Mouse (Mus musculus) intestine, postnatal 0 days (tissue): ENCODE results near the gene Hint1. TPM values are rescaled to one million over a fixed set of nuclear protein-coding genes. Genes with fewer than 3 reads are reported as not detected.

Experiments used
- ATAC-seq: fragments of 200-750 bp; cut with Nextera tagmentation; 2 replicates; pipeline ENCODE4 v1.8.0; 2017; ENCODE audit warnings: mild to moderate bottlenecking, moderate TSS enrichment, moderate library complexity
- H3K27ac ChIP-seq: fragments of 300-500 bp; sonication (generic); 2 replicates; pipeline ENCODE4 v1.5.1; 2014; ENCODE audit warnings: mild to moderate bottlenecking, low read depth, low read length, moderate library complexity
- H3K27me3 ChIP-seq: fragments of 300-500 bp; sonication (generic); replicated peaks from 2 replicates; pipeline ENCODE4 v1.6.1; 2014; ENCODE audit warnings: low read length, mixed read lengths; ENCODE audit not compliant: control insufficient read depth, insufficient read depth
- H3K36me3 ChIP-seq: fragments of 300-500 bp; sonication (generic); 2 replicates; pipeline ENCODE4 v1.6.1; 2014; ENCODE audit warnings: mild to moderate bottlenecking, moderate library complexity; ENCODE audit not compliant: control insufficient read depth, insufficient read depth
- H3K4me1 ChIP-seq: fragments of 300-500 bp; sonication (generic); replicated peaks from 2 replicates; pipeline ENCODE4 v1.6.1; 2014; ENCODE audit warnings: antibody characterized with exemption, low read length, mixed read lengths; ENCODE audit not compliant: control insufficient read depth, insufficient read depth
- H3K4me2 ChIP-seq: fragments of 300-500 bp; sonication (generic); replicated peaks from 2 replicates; pipeline ENCODE4 v1.6.1; 2014; ENCODE audit warnings: low read depth, mild to moderate bottlenecking, moderate library complexity
- H3K4me3 ChIP-seq: fragments of 300-500 bp; sonication (generic); 2 replicates; pipeline ENCODE4 v1.5.1; 2014; ENCODE audit warnings: low read depth, low read length
- H3K9ac ChIP-seq: fragments of 300-500 bp; sonication (generic); 2 replicates; pipeline ENCODE4 v1.6.1; 2014; ENCODE audit warnings: mild to moderate bottlenecking, low read depth, low read length
- H3K9me3 ChIP-seq: fragments of 300-500 bp; sonication (generic); 2 replicates; pipeline ENCODE4 v1.6.1; 2016; ENCODE audit warnings: mixed run types; ENCODE audit not compliant: control insufficient read depth
- CTCF ChIP-seq: sonication (generic); IDR thresholded peaks from 2 replicates; pipeline ENCODE4 v1.5.1; 2016; ENCODE audit warnings: low read depth, mild to moderate bottlenecking, control low read depth, antibody characterized with exemption, moderate library complexity
- WGBS: fragments of 180-500 bp; shearing (Covaris S2); extraction: QIAGEN DNeasy Blood & Tissue Kit; methylation state at CpG from one replicate; pipeline ENCODE4 v1.1.7; 2014; 5-methylcytosine and 5-hydroxymethylcytosine counted together
- polyA plus RNA-seq: library from polyadenylated mRNA; unstranded; fragments of >200 nt; fragmentation: Nextera tagmentation; extraction: Ambion mirVana; gene quantifications from 2 replicates; pipeline ENCODE4 v1.2.1, GENCODE M21; 2015

Gene Hint1
- polyA plus RNA-seq, 1 experiment from 2014 or later = 1,016 TPM

- no peaks in the 10 kb centered on the region for H3K9me3 ChIP-seq
- no peak overlapping the region; the same call in none of the 2 replicates for H3K27ac ChIP-seq
- H3K4me1 ChIP-seq = no peaks in the 10 kb centered on the region
- H3K27me3 ChIP-seq = no peaks in the 10 kb centered on the region
- ATAC-seq = no peak
- no peak overlapping the region for H3K4me2 ChIP-seq
- no peak for TF ChIP-seq CTCF
- no peak overlapping the region for H3K4me3 ChIP-seq
- H3K9ac ChIP-seq = no peak overlapping the region
- 79% methylated on average over 9 of the region's 9 CpGs for WGBS
- peaks cover 93% of the 10 kb centered on the region for H3K36me3 ChIP-seq
Measured at GRCm38 (mm10) chr11:54912503-54913316, 46.5 kb downstream of the Hint1 start.

GRCm38 (mm10) chr11:54913841-54914240 lies 47.7 kb downstream of the Hint1 start:
- Histone ChIP-seq H3K27me3 (no peaks in the 10 kb centered on the region), H3K4me2 (no peak overlapping the region), H3K4me3 (no peak overlapping the region), H3K4me1 (no peaks in the 10 kb centered on the region), H3K36me3 (peaks cover 93% of the 10 kb centered on the region), H3K9me3 (no peaks in the 10 kb centered on the region), H3K27ac (no peak overlapping the region), H3K9ac (no peak overlapping the region)
- no peak for TF ChIP-seq CTCF
- no peak for ATAC-seq
- 94% methylated on average over 5 of the region's 5 CpGs for WGBS

GRCm38 (mm10) chr11:54917461-54917860 lies 51.3 kb downstream of the Hint1 start:
- H3K4me1 ChIP-seq = no peaks in the 10 kb centered on the region; the same call in 1 of the 2 replicates
- no peak overlapping the region for H3K4me3 ChIP-seq
- ATAC-seq = no peak
- no peaks in the 10 kb centered on the region for H3K27me3 ChIP-seq
- no peaks in the 10 kb centered on the region for H3K9me3 ChIP-seq
- no peak overlapping the region for H3K9ac ChIP-seq
- 87% methylated on average over 7 of the region's 7 CpGs for WGBS
- peaks cover 82% of the 10 kb centered on the region for H3K36me3 ChIP-seq
- no peak for TF ChIP-seq CTCF
- H3K27ac ChIP-seq = peak overlapping the region; percentile 50; the same call in 1 of the 2 replicates
- H3K4me2 ChIP-seq = no peak overlapping the region

GRCm38 (mm10) chr11:54918273-54918672 lies 52.1 kb downstream of the Hint1 start:
- H3K4me1 ChIP-seq = no peaks in the 10 kb centered on the region; the same call in 1 of the 2 replicates
- H3K36me3 ChIP-seq = peaks cover 81% of the 10 kb centered on the region
- no peak overlapping the region for H3K4me2 ChIP-seq
- no peak overlapping the region for H3K4me3 ChIP-seq
- H3K9ac ChIP-seq = no peak overlapping the region
- no peaks in the 10 kb centered on the region for H3K27me3 ChIP-seq
- H3K9me3 ChIP-seq = no peaks in the 10 kb centered on the region
- peak; percentile 66 for TF ChIP-seq CTCF
- 89% methylated on average over 4 of the region's 4 CpGs for WGBS
- no peak overlapping the region for H3K27ac ChIP-seq
- no peak for ATAC-seq

Other genes with a start within 250 kb of the Hint1 start
- 58.8 and 63.5 TPM in 2 replicates for gene Cdc42se2, start 78.7 kb upstream of the Hint1 start, polyA plus RNA-seq
- gene Lyrm7, start 5.5 kb upstream of the Hint1 start, polyA plus RNA-seq = 2.7 and 5.8 TPM in 2 replicates
- gene Gpx3, start 36.1 kb downstream of the Hint1 start, polyA plus RNA-seq = 6,664 and 6,785 TPM in 2 replicates
- gene Tnip1, start 96.5 kb downstream of the Hint1 start, polyA plus RNA-seq = 29.9 and 30.3 TPM in 2 replicates
- gene Anxa6, start 167.1 kb downstream of the Hint1 start, polyA plus RNA-seq = 86.9 and 89.2 TPM in 2 replicates
- gene Ccdc69, start 211.7 kb downstream of the Hint1 start, polyA plus RNA-seq = 3.5 and 4.2 TPM in 2 replicates
- 14.8 and 15.4 TPM in 2 replicates for gene Gm2a, start 231.7 kb downstream of the Hint1 start, polyA plus RNA-seq